Mouse (Mus musculus): Measurements from ENCODE around the gene Mgat5.

GRCm38 (mm10) chr1:127205501-127206019, 745 bp downstream of the Mgat5 start:
- TF ChIP-seq CTCF (IDR thresholded peaks at IDR 0.05; ENCODE audit: extremely low read depth, insufficient read length, insufficient replicate concordance, low read depth, low read length) (no peak), POLR2A (IDR thresholded peaks at IDR 0.05; ENCODE audit: low read depth, low read length) (no peak)

All from small intestine, adult 2 months (tissue).